Mouse (Mus musculus) neural tube, embryonic 12.5 days (tissue): ENCODE results near the gene Hoxb9. TPM values are rescaled to one million over a fixed set of nuclear protein-coding genes. Genes with fewer than 3 reads are reported as not detected.

Source experiments
- ATAC-seq: fragments of 200-750 bp; cut with Nextera tagmentation; 2 replicates; pipeline ENCODE4 v1.8.0; 2017; ENCODE audit warnings: low read depth, mild to moderate bottlenecking, moderate TSS enrichment, moderate library complexity; ENCODE audit not compliant: low FRiP score
- H3K27ac ChIP-seq: fragments of 300-500 bp; sonication (generic); 2 replicates; pipeline ENCODE4 v1.5.1; 2016
- H3K27me3 ChIP-seq: fragments of 300-500 bp; sonication (generic); replicated peaks from 2 replicates; pipeline ENCODE4 v1.6.1; 2016; ENCODE audit warnings: mild to moderate bottlenecking
- H3K36me3 ChIP-seq: fragments of 300-500 bp; sonication (generic); 2 replicates; pipeline ENCODE4 v1.6.1; 2016; ENCODE audit warnings: mild to moderate bottlenecking
- H3K4me1 ChIP-seq: fragments of 300-500 bp; sonication (generic); 2 replicates; pipeline ENCODE4 v1.6.1; 2016
- H3K4me2 ChIP-seq: fragments of 300-500 bp; sonication (generic); replicated peaks from 2 replicates; pipeline ENCODE4 v1.6.1; 2016; ENCODE audit warnings: mild to moderate bottlenecking
- H3K4me3 ChIP-seq: fragments of 300-500 bp; sonication (generic); 2 replicates; pipeline ENCODE4 v1.5.1; 2016
- H3K9ac ChIP-seq: fragments of 300-500 bp; sonication (generic); 2 replicates; pipeline ENCODE4 v1.6.1; 2016; ENCODE audit warnings: mild to moderate bottlenecking
- H3K9me3 ChIP-seq: fragments of 300-500 bp; sonication (generic); 2 replicates; pipeline ENCODE4 v1.6.1; 2016; ENCODE audit warnings: mild to moderate bottlenecking
- WGBS: fragments of 180-500 bp; shearing (Covaris S2); methylation state at CpG from one replicate; pipeline ENCODE4 v1.1.7; 2016; 5-methylcytosine and 5-hydroxymethylcytosine counted together
- polyA plus RNA-seq: library from polyadenylated mRNA; unstranded; fragments of >200 nt; fragmentation: Nextera tagmentation; extraction: Ambion mirVana; gene quantifications from 2 replicates; pipeline ENCODE4 v1.2.1, GENCODE M21; 2016

Gene Hoxb9
- polyA plus RNA-seq, 1 experiment from 2014 or later, result 76.1 TPM

DNA sequence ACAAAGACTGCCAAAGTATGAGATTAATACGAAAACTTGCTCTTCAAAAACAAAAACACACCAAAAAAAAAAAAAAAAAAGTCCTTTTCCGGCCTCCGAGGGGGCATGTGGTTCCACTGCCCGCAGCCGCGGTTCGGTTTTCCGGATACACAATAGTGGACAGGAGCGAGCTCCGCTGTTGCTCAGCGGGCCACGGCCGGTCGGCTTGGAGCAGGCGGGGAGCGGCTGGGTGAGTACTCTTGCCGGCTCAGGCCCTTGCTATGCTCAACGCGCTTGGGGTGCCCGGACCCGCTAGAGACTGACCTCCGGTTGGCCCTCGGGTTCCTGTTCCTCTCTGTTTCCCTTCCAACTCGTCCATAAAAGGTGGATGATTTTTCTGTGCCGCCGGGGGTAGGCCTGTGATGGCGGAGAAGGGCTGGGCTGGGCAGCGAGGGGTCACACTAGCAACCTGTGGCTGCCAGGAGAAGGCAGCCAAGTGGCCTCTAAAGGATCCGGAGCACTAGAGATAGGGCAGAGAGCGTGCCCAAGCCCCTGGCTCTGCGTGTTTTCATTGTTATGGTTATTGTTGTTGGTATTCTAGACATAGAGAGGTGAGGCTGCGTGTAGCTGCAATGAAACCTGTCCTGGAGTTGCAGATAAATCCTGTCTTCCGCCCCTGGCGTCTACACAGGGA, 43.5 kb downstream of the Hoxb9 start:
- Histone ChIP-seq H3K4me3 (peak overlapping the region; percentile 99), H3K27me3 (no peaks in the 10 kb centered on the region), H3K4me2 (peak overlapping the region; percentile 100), H3K9ac (peak overlapping the region; percentile 100), H3K9me3 (no peaks in the 10 kb centered on the region), H3K27ac (peak overlapping the region; percentile 100), H3K4me1 (peaks cover 61% of the 10 kb centered on the region), H3K36me3 (no peaks in the 10 kb centered on the region)
- WGBS, result 1% methylated on average over 34 of the region's 34 CpGs
- ATAC-seq, result no peak

DNA sequence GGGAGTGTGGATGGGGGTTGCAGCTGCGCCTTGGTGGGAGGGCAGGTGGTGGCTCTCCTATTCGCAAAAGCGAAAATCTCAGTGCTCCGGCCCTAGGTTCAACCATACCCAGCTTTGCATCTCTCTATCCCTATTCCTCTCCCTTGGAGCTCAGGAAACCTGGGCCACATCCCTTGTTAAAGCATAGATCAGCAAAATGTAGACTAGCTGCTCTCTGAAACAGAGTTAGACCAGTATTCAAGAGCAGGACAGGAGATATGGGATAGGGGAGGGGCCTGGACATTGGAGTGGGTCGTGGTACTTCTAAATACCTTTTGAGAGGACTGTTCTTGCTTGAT, 44.1 kb downstream of the Hoxb9 start:
- Histone ChIP-seq H3K9ac (peak overlapping the region; percentile 100), H3K27ac (peak overlapping the region; percentile 100), H3K4me2 (peak overlapping the region; percentile 100), H3K4me1 (peaks cover 58% of the 10 kb centered on the region), H3K27me3 (no peaks in the 10 kb centered on the region), H3K36me3 (no peaks in the 10 kb centered on the region), H3K9me3 (no peaks in the 10 kb centered on the region), H3K4me3 (peak overlapping the region; percentile 99)
- 3% methylated on average over 5 of the region's 5 CpGs for WGBS
- no peak for ATAC-seq

DNA sequence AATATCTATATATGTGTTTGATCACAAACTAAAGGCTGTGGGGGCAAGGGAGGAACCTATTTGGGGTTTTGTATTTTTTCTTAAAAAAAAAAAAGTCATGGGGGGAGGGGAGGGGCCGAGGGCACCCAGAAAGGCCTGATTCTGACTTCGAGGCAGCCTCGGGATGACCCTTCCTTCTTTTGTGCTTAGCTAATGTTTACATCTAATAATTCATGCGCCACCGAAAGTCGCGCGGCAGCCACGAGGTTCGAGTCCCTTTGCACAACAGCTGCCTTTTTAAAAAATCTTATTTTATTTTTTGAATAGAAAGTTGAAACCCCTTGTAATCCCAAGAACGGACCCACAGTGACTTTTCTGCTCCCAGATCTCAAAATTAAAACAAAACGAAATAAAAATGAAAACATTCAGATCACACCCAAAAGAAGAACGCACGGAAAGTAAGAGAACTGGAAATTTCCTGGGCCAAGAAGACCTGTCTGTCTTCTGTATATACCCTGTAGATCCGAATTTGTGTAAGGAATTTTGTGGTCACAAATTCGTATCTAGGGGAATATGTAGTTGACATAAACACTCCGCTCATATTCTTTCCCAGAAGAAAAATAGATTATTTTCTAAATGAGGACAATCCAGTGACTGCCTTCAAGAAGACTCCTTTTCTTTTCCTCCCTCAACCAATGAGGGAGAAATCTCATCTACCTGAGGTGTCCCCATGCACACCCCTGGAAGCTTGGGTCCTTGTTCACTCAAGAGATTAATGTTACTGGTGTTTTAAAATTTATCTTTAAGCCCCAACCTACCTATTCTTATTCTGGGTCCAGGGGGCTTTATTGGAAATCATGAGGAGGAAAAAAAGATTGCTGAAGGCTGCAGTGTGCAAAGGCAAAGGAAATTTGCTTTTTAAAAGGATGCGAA, 45.7 kb downstream of the Hoxb9 start:
- H3K36me3 ChIP-seq, result peaks cover 5% of the 10 kb centered on the region; the same call in 1 of the 2 replicates
- WGBS, result 4% methylated on average over 18 of the region's 18 CpGs
- no peaks in the 10 kb centered on the region for H3K9me3 ChIP-seq
- H3K9ac ChIP-seq, result peak overlapping the region; percentile 100
- H3K4me2 ChIP-seq, result peak overlapping the region; percentile 100
- peak overlapping the region; percentile 100 for H3K27ac ChIP-seq
- H3K4me1 ChIP-seq, result peaks cover 61% of the 10 kb centered on the region
- peak overlapping the region; percentile 99 for H3K4me3 ChIP-seq
- no peak for ATAC-seq
- H3K27me3 ChIP-seq, result no peaks in the 10 kb centered on the region

DNA sequence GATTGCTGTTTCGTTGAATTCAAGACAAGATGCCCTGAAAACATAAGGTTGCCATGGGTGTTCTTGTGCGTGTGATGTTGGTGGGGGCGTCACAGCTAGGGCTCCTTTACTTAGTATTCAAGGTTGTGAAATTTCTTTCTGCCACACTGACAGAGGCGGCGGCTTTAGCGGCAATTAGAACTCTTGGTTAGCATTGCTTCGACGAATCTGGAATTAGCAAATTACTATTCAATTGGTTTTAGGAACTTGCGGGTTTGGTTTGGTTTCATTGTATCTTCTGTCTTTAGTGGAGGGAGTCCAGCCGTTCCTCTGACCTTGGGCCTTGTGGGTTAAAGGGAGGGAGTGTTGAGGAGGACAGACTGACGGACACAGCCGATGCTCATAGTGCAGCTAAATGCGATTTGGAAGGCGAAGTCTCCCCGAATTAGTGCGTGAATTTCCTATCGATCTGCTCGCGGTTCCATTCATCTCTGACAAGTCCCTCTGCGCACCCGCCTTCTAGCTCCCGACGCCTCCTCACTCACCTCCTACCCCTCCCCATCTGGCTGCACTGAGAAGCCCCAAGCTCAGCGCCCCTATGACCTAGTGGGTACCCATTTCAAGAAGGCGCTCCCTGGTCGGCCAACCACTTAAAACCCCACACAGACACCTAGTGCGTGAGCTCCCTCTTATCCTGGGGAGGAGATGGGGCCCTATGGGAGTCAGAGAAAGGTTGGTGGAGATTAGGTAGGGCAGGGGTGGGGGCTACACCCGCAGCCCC, 46.5 kb downstream of the Hoxb9 start, which contains the start of gene Hoxb4:
TSS of gene Hoxb4 (plus strand) at position 660 of the 760 bp plus-strand sequence.
- 2% methylated on average over 28 of the region's 28 CpGs for WGBS
- Histone ChIP-seq H3K9ac (peak within 1 kb of the TSS; percentile 100), H3K27ac (peak within 1 kb of the TSS; percentile 100), H3K4me2 (peak within 1 kb of the TSS; percentile 100), H3K27me3 (no peaks in the 10 kb centered on the region), H3K4me1 (peaks cover 61% of the 10 kb centered on the region), H3K4me3 (peak within 1 kb of the TSS; percentile 99), H3K36me3 (peaks cover 5% of the 10 kb centered on the region; the same call in 1 of the 2 replicates), H3K9me3 (no peaks in the 10 kb centered on the region)
- ATAC-seq, result 0 out of 2 replicates have a peak, but pooled peaks have one; percentile 8

DNA sequence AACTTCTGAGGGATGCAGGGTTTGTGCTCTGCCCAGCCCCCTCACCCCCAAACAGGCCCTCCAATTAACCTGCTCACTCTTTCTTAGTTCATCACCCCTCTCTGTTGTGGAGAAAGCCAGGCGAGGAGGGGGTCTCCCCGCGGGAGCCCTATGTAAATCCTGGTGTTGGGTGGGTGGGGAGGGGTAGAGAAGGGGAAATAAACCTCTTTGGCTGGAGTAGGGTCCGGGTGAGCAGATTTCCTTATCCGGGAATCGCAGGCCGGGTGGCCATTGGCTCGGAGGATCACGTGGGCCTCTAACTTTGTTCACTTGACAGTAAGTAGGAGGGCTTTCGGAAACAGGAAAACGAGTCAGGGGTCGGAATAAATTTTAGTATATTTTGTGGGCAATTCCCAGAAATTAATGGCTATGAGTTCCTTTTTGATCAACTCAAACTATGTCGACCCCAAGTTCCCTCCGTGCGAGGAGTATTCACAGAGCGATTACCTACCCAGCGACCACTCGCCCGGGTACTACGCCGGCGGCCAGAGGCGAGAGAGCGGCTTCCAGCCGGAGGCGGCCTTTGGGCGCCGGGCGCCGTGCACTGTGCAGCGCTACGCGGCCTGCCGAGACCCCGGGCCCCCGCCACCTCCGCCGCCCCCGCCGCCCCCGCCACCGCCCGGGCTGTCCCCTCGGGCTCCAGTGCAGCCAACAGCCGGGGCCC, 47.3 kb downstream of the Hoxb9 start:
- Histone ChIP-seq H3K27me3 (no peaks in the 10 kb centered on the region), H3K9me3 (no peaks in the 10 kb centered on the region), H3K4me2 (peak overlapping the region; percentile 100), H3K4me3 (peak overlapping the region; percentile 99), H3K9ac (peak overlapping the region; percentile 100), H3K4me1 (peaks cover 58% of the 10 kb centered on the region), H3K27ac (peak overlapping the region; percentile 100), H3K36me3 (peaks cover 5% of the 10 kb centered on the region; the same call in 1 of the 2 replicates)
- ATAC-seq, result peak; percentile 74
- under 1% methylated on average over 38 of the region's 45 CpGs for WGBS

DNA sequence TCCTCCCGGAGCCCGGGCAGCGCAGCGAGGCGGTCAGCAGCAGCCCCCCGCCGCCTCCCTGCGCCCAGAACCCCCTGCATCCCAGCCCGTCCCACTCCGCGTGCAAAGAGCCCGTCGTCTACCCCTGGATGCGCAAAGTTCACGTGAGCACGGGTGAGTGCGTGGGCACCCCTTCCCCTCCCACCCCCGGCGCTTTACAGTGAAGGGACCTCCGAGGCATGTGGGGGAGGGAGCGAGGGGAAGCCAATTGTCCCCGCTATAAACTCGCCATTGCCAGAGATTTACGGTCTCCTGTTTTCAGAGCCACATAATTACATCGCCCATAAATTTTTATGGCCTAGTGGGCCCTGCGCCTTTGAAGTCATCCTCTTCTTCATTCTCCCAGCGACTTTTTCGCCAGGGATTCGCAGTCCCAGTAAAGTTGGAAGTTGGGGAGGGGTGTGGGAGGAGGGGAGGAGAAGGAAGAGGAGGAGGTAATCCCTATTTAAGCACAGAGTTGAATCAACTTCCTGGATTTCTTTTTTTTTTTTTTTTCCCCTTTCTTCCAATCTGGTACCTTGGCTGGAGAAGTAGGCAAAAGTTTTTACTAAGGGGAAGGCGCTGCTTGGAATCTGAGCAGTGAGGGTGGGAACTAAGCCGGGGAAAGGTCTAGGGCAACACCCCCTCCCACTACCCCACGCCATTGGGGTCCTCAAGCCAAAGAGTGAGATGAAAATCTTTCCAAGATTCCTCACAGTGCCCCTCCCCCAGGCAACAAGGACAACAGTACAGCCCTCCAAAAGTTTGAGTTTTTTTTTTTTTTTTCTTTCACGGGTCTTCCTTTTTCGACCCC, 48.0 kb downstream of the Hoxb9 start:
- peak; percentile 83 for ATAC-seq

DNA sequence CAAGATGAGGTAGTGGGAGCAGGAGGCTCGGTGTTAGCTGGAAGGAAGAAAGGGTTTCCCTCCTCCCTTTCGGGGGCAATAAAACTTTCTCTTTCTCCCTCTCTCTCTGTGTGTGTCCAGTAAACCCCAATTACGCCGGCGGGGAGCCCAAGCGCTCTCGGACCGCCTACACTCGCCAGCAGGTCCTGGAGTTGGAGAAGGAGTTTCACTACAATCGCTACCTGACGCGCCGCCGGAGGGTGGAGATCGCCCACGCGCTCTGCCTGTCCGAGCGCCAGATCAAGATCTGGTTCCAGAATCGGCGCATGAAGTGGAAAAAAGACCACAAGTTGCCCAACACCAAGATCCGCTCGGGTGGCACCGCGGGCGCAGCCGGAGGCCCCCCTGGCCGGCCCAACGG, 48.7 kb downstream of the Hoxb9 start:
- under 1% methylated on average over 29 of the region's 29 CpGs for whole genome bisulfite sequencing
- Histone ChIP-seq H3K27ac (peak overlapping the region; percentile 100), H3K4me1 (peaks cover 56% of the 10 kb centered on the region), H3K9ac (peak overlapping the region; percentile 100), H3K36me3 (peaks cover 6% of the 10 kb centered on the region; the same call in 1 of the 2 replicates), H3K4me3 (peak overlapping the region; percentile 99), H3K9me3 (no peaks in the 10 kb centered on the region), H3K27me3 (no peaks in the 10 kb centered on the region), H3K4me2 (peak overlapping the region; percentile 100)
- ATAC-seq, result no peak

More for the DNA sequence above, 48.0 kb downstream of the Hoxb9 start:
- peak overlapping the region; percentile 100 for H3K9ac ChIP-seq
- H3K27me3 ChIP-seq, result no peaks in the 10 kb centered on the region
- H3K27ac ChIP-seq, result peak overlapping the region; percentile 100
- H3K4me1 ChIP-seq, result peaks cover 55% of the 10 kb centered on the region
- WGBS, result under 1% methylated on average over 34 of the region's 34 CpGs
- H3K4me2 ChIP-seq, result peak overlapping the region; percentile 100
- H3K9me3 ChIP-seq, result no peaks in the 10 kb centered on the region
- H3K36me3 ChIP-seq, result peaks cover 5% of the 10 kb centered on the region; the same call in 1 of the 2 replicates
- peak overlapping the region; percentile 99 for H3K4me3 ChIP-seq

DNA sequence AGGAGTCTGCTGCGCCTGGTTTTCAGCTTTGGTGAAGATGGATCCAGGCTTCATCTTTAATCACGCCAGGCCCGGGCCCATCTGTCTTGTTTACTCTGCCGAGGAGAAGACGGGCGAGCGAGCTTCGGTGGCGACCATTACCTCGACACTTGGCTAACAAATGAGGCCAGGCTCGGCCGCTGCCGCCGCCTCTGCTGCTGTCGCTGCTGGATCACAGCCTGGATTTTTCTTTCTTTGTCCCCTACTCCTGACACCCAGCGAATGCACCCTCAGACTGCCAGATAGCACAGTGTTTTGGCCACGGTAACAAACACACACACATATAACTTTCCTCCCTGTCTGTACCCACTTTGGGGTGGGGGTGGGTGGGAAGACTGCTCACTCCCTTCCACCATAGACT, 49.4 kb downstream of the Hoxb9 start:
- Histone ChIP-seq H3K9me3 (no peaks in the 10 kb centered on the region), H3K4me3 (peak overlapping the region; percentile 99), H3K27ac (peak overlapping the region; percentile 100), H3K9ac (peak overlapping the region; percentile 100), H3K36me3 (peaks cover 12% of the 10 kb centered on the region; the same call in 1 of the 2 replicates), H3K27me3 (no peaks in the 10 kb centered on the region), H3K4me2 (peak overlapping the region; percentile 100), H3K4me1 (peaks cover 56% of the 10 kb centered on the region)
- ATAC-seq, result no peak
- WGBS, result under 1% methylated on average over 17 of the region's 17 CpGs

DNA sequence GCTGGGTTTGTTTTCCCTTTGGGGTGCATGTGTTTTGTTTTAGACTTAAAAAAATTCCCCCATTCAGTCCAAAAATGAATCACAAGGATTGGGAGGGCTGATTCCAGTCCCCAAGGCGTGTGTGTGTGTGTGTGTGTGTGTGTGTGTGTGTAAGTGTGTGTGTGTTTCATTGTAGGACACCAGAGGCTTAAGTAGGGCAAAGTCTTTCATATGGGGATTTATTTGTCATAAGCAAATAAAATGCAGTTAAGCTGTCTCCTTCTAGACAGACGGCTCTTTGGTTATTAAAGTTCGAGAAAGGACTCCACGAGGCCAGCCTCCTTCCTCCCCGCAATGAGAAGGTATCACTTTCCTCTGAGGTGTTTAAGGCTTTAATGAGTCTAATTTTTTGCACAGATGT, 50.6 kb downstream of the Hoxb9 start:
- Histone ChIP-seq H3K36me3 (peaks cover 16% of the 10 kb centered on the region; the same call in 1 of the 2 replicates), H3K9me3 (no peaks in the 10 kb centered on the region), H3K4me2 (peak overlapping the region; percentile 100), H3K9ac (peak overlapping the region; percentile 100), H3K27ac (peak overlapping the region; percentile 100), H3K4me3 (peak overlapping the region; percentile 65), H3K27me3 (no peaks in the 10 kb centered on the region), H3K4me1 (peaks cover 56% of the 10 kb centered on the region)
- 4% methylated on average over 5 of the region's 5 CpGs for WGBS
- ATAC-seq, result no peak

DNA sequence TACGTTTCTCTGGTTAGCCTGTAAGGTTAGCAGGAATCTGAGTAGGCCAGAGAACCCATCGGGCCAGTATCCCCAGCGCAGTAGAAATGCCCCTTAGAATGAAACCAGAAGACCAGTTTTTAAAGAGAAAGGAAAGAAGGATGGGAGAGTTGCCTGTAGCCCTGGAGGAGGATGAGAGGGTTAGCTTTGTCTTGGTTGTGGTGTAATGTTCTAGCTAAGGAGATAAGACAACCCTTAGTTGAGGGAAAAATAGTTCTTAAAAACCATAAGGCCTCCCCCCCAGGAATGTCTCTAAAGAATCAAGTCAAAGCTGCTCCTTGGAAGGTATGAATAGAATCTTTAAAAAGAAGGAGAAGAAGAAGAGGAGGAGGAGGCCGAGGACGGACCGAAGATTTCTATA, 51.5 kb downstream of the Hoxb9 start:
- peak overlapping the region; percentile 65 for H3K4me3 ChIP-seq
- WGBS, result 4% methylated on average over 6 of the region's 6 CpGs
- ATAC-seq, result no peak

More for the DNA sequence above, 51.5 kb downstream of the Hoxb9 start:
- peaks cover 62% of the 10 kb centered on the region for H3K4me1 ChIP-seq
- no peaks in the 10 kb centered on the region for H3K9me3 ChIP-seq
- peak overlapping the region; percentile 100 for H3K9ac ChIP-seq
- H3K4me2 ChIP-seq, result peak overlapping the region; percentile 100
- peaks cover 16% of the 10 kb centered on the region; the same call in 1 of the 2 replicates for H3K36me3 ChIP-seq
- peak overlapping the region; percentile 100 for H3K27ac ChIP-seq
- H3K27me3 ChIP-seq, result no peaks in the 10 kb centered on the region
